Mouse (Mus musculus): ENCODE data around the gene Itsn2.

GRCm38 (mm10) chr12:4558475-4559279 is 33.8 kb upstream of the Itsn2 start:
- TF ChIP-seq FLI1 (IDR thresholded peaks at IDR 0.05; ENCODE audit: low read length) (no peak), GATA1 (IDR thresholded peaks at IDR 0.05; ENCODE audit: borderline replicate concordance, low read length) (no peak)
